Comparison of ENCODE assay signal across 22 mouse cellular contexts in genomic region chr2:5922823-5923222, GRCm38 (mm10). TPM values are rescaled to one million over a fixed set of nuclear protein-coding genes. Genes with fewer than 3 reads are reported as not detected.
DNase-seq lines count a peak whose midpoint lies in the region; ATAC-seq lines count a peak whose summit lies in the region.
"Had no signal": no experiment of that assay in that cellular context is flagged by ENCODE, and none has a peak within 500 bp of the region (broad histone marks: within the 10 kb centered on the region; RNA-seq: fewer than 3 reads in every experiment).

No protein-coding gene starts in this region.

- no peaks in the 10 kb centered on the region for H3K36me3 ChIP-seq in lung, embryonic 15.5 days

- 91% methylated on average over 6 of the region's 6 CpGs for WGBS in lung, embryonic 15.5 days

- H3K4me3 ChIP-seq in lung, embryonic 15.5 days = no peak overlapping the region
- H3K4me3 ChIP-seq: embryonic facial prominence, embryonic 13.5 days; forebrain, embryonic 12.5 days; gastrocnemius, adult 2 months; heart, embryonic 13.5 days; hindbrain, embryonic 13.5 days had no signal

- H3K27ac ChIP-seq in lung, embryonic 15.5 days = no peak overlapping the region
- H3K27ac ChIP-seq: embryonic facial prominence, embryonic 13.5 days; forebrain, embryonic 12.5 days; gastrocnemius, adult 2 months; heart, embryonic 13.5 days; hindbrain, embryonic 13.5 days had no signal

- H3K9me3 ChIP-seq in lung, embryonic 15.5 days = no peaks in the 10 kb centered on the region
- H3K9me3 ChIP-seq: embryonic facial prominence, embryonic 13.5 days; forebrain, embryonic 12.5 days; heart, embryonic 13.5 days; hindbrain, embryonic 13.5 days had no signal

- no peak overlapping the region for H3K9ac ChIP-seq in lung, embryonic 15.5 days
- H3K9ac ChIP-seq: embryonic facial prominence, embryonic 13.5 days; forebrain, embryonic 12.5 days; heart, embryonic 13.5 days; hindbrain, embryonic 13.5 days had no signal

- 0 out of 2 replicates have a peak, but pooled peaks have one; percentile 35 for ATAC-seq in lung, embryonic 15.5 days (ENCODE audit: borderline replicate concordance, extremely low read depth, low FRiP score, low TSS enrichment)
- ATAC-seq in common myeloid progenitor, adult 5-6 weeks (replicated peaks; ENCODE audit: low read depth, poor library complexity, severe bottlenecking) = peak; percentile 79
- peak; percentile 81 for ATAC-seq in megakaryocyte progenitor cell, adult 5-6 weeks (replicated peaks; ENCODE audit: poor library complexity)
- ATAC-seq: activated CD4-positive, CD25-positive, alpha-beta regulatory T cell, adult 4 months; forebrain, embryonic 16.5 days; intestine, embryonic 16.5 days; Patski had no signal

- no peak overlapping the region for H3K4me2 ChIP-seq in lung, embryonic 15.5 days
- H3K4me2 ChIP-seq: embryonic facial prominence, embryonic 13.5 days; forebrain, embryonic 12.5 days; heart, embryonic 13.5 days; hindbrain, embryonic 13.5 days had no signal

- DNase-seq in lung, postnatal 25 days (ENCODE audit: low spot score) = no peak
- DNase-seq in spleen, adult 12 weeks (ENCODE audit: low spot score) = no peak
- no peak for DNase-seq in right cerebral cortex, postnatal 10 days (ENCODE audit: low spot score in 2 of 2)
- DNase-seq: adrenal gland, postnatal 14 days; cerebellum, adult 11-12 months; cerebellum, adult 9-10 months; cerebellum, postnatal 36 days; gastrocnemius, adult 2 months; gastrocnemius, postnatal 25 days; heart, adult 11 months; heart, postnatal 36 days had no signal

- no peaks in the 10 kb centered on the region for H3K4me1 ChIP-seq in lung, embryonic 15.5 days
- H3K4me1 ChIP-seq: embryonic facial prominence, embryonic 13.5 days; forebrain, embryonic 12.5 days; heart, embryonic 13.5 days; hindbrain, embryonic 13.5 days had no signal

- H3K27me3 ChIP-seq in lung, embryonic 15.5 days = no peaks in the 10 kb centered on the region
- H3K27me3 ChIP-seq: embryonic facial prominence, embryonic 13.5 days; forebrain, embryonic 12.5 days; heart, embryonic 13.5 days; hindbrain, embryonic 13.5 days; Patski had no signal

RNA-seq across cellular contexts. Expression of gene Dhtkd1, which starts 19.8 kb away (rescaled TPM):
- polyA plus RNA-seq in lung, embryonic 15.5 days (2015; fragmentation: Nextera tagmentation; extraction: Ambion mirVana) = 3.0 and 3.2 TPM in 2 replicates
- 1.1 and 1.5 TPM in 2 replicates for total RNA-seq in common myeloid progenitor, adult 5-6 weeks (2017)
- total RNA-seq in megakaryocyte progenitor cell, adult 5-6 weeks (2015) = 0.32 and 0.90 TPM in 2 replicates
- 0.64 and 0.67 TPM in 2 replicates for total RNA-seq in megakaryocyte progenitor cell, adult 5-6 weeks (2017)

RNA-seq across cellular contexts. Expression of gene Sec61a2, which starts 27.6 kb away (rescaled TPM):
- polyA plus RNA-seq in lung, embryonic 15.5 days (2015; fragmentation: Nextera tagmentation; extraction: Ambion mirVana) = 60.6 and 62.7 TPM in 2 replicates
- 16.1 and 24.0 TPM in 2 replicates for total RNA-seq in common myeloid progenitor, adult 5-6 weeks (2017)
- total RNA-seq in megakaryocyte progenitor cell, adult 5-6 weeks (2015) = 30.0 and 42.4 TPM in 2 replicates
- 12.6 and 21.5 TPM in 2 replicates for total RNA-seq in megakaryocyte progenitor cell, adult 5-6 weeks (2017)

RNA-seq across cellular contexts. Expression of gene Upf2, which starts 28.4 kb away (rescaled TPM):
- 7.6 and 9.0 TPM in 2 replicates for polyA plus RNA-seq in lung, embryonic 15.5 days (2015; fragmentation: Nextera tagmentation; extraction: Ambion mirVana)
- total RNA-seq in common myeloid progenitor, adult 5-6 weeks (2017) = 52.6 and 57.1 TPM in 2 replicates
- total RNA-seq in megakaryocyte progenitor cell, adult 5-6 weeks (2015) = 37.2 and 40.1 TPM in 2 replicates
- total RNA-seq in megakaryocyte progenitor cell, adult 5-6 weeks (2017) = 30.5 and 36.2 TPM in 2 replicates
